ENCODE assay signal across 18 mouse cellular contexts in the genomic region with DNA sequence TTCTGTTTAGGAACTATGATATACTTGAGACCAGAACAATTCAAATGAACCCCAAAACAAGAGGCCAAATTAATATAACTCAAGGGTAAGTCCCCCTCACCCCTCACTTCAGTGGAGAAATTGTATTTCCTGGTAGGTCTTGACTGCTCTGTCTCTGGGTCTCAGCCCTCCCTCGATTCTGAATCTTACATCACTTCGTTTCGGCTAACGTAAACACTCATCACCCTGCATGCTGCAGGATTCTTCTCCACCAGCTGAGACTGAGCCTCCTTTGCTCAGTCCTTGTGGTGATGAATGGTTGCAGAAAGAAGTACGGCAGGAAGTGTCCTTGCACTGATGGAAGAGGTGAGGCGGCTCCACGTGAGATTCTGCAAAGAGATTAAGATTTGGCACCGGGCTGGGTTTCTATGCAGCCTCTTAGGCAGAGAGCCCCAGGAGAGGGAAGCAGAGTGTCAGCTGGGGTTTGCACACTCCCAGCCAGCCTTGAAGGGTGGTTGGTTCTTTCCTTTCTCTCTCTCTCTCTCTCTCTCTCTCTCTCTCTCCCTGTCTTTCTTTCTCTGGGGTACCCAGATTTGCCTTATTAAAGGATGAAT.
DNase-seq lines count a peak whose midpoint lies in the region; ATAC-seq and TF ChIP-seq lines count a peak whose summit lies in the region.
"Had no signal": no experiment of that assay in that cellular context is flagged by ENCODE, and none has a peak within 500 bp of the region (broad histone marks: within the 10 kb centered on the region; RNA-seq: fewer than 3 reads in every experiment).

No protein-coding gene starts in this region.

- no peak overlapping the region for H3K9ac ChIP-seq in embryonic facial prominence, embryonic 14.5 days (ENCODE audit: low read depth, low read length)
- no peak overlapping the region for H3K9ac ChIP-seq in hindbrain, postnatal 0 days (replicated peaks; ENCODE audit: low read length)
- H3K9ac ChIP-seq in hindbrain, embryonic 14.5 days, result no peak overlapping the region
- H3K9ac ChIP-seq: forebrain, embryonic 13.5 days; liver, embryonic 14.5 days had no signal

- no peaks in the 10 kb centered on the region for H3K36me3 ChIP-seq in embryonic facial prominence, embryonic 14.5 days (ENCODE audit: control insufficient read depth, insufficient read depth, low read length)
- H3K36me3 ChIP-seq in embryonic facial prominence, embryonic 10.5 days (replicated peaks), result no peaks in the 10 kb centered on the region
- H3K36me3 ChIP-seq in hindbrain, postnatal 0 days (ENCODE audit: insufficient read depth, low read length), result no peaks in the 10 kb centered on the region
- H3K36me3 ChIP-seq in hindbrain, embryonic 14.5 days (replicated peaks; ENCODE audit: control insufficient read depth, insufficient read depth), result no peaks in the 10 kb centered on the region

- peak; percentile 4; the same call in 1 of the 2 replicates for TF ChIP-seq CTCF in hindbrain, postnatal 0 days (IDR thresholded peaks at IDR 0.05; ENCODE audit: low read depth)

- peak; percentile 59 for DNase-seq in embryonic facial prominence, embryonic 14.5 days (ENCODE audit: low spot score)
- DNase-seq in embryonic facial prominence, embryonic 10.5 days (ENCODE audit: low spot score), result no peak
- peak; percentile 45 for DNase-seq in hindbrain, postnatal 0 days (ENCODE audit: low spot score)
- DNase-seq in hindbrain, embryonic 14.5 days (ENCODE audit: low spot score), result no peak
- peak; percentile 15 for DNase-seq in brain, adult 2 months (ENCODE audit: low read depth, low spot score)
- DNase-seq in lung, postnatal 10 days, result peak; percentile 12
- no peak for DNase-seq in layer of hippocampus, postnatal 25 days (ENCODE audit: extremely low spot score in 1 of 2, low spot score in 1 of 2)
- no peak for DNase-seq in Muller cell, postnatal 12 days (ENCODE audit: inconsistent ontology term)
- DNase-seq: cerebellum, adult 18-20 months; heart, postnatal 36 days; kidney, adult 2 months; kidney, postnatal 4 days; right cerebral cortex, adult 18-20 months; spleen, adult 18-20 months had no signal

- peak; percentile 60; the same call in 1 of the 2 replicates for ATAC-seq in embryonic facial prominence, embryonic 14.5 days (ENCODE audit: low read depth)
- no peak for ATAC-seq in hindbrain, postnatal 0 days
- ATAC-seq in hindbrain, embryonic 14.5 days (ENCODE audit: low FRiP score), result no peak
- ATAC-seq: forebrain, embryonic 13.5 days; Patski had no signal

- H3K27ac ChIP-seq in embryonic facial prominence, embryonic 14.5 days (replicated peaks; ENCODE audit: low read depth, low read length), result 0 out of 2 replicates have a peak overlapping the region, but pooled peaks have one; percentile 10
- H3K27ac ChIP-seq in embryonic facial prominence, embryonic 10.5 days (replicated peaks), result no peak overlapping the region
- H3K27ac ChIP-seq in hindbrain, postnatal 0 days, result no peak overlapping the region
- H3K27ac ChIP-seq in hindbrain, embryonic 14.5 days, result no peak overlapping the region
- H3K27ac ChIP-seq: forebrain, embryonic 13.5 days; liver, embryonic 14.5 days had no signal

- no peaks in the 10 kb centered on the region for H3K9me3 ChIP-seq in embryonic facial prominence, embryonic 14.5 days (ENCODE audit: control insufficient read depth, low read length)
- no peaks in the 10 kb centered on the region for H3K9me3 ChIP-seq in embryonic facial prominence, embryonic 10.5 days
- no peaks in the 10 kb centered on the region for H3K9me3 ChIP-seq in hindbrain, postnatal 0 days (ENCODE audit: low read length)
- H3K9me3 ChIP-seq in hindbrain, embryonic 14.5 days (ENCODE audit: control insufficient read depth, low read length), result no peaks in the 10 kb centered on the region
- H3K9me3 ChIP-seq: forebrain, embryonic 13.5 days; megakaryocyte, embryonic 14.5 days had no signal

- H3K4me3 ChIP-seq in embryonic facial prominence, embryonic 14.5 days (ENCODE audit: low read depth, low read length), result no peak overlapping the region
- no peak overlapping the region for H3K4me3 ChIP-seq in embryonic facial prominence, embryonic 10.5 days
- H3K4me3 ChIP-seq in hindbrain, postnatal 0 days (ENCODE audit: low read length), result no peak overlapping the region
- no peak overlapping the region for H3K4me3 ChIP-seq in hindbrain, embryonic 14.5 days (replicated peaks; ENCODE audit: low read length)
- H3K4me3 ChIP-seq: forebrain, embryonic 13.5 days; megakaryocyte, embryonic 14.5 days had no signal

- H3K4me1 ChIP-seq in embryonic facial prominence, embryonic 14.5 days (ENCODE audit: control insufficient read depth, insufficient read depth, low read length), result peaks cover 8% of the 10 kb centered on the region; the same call in 1 of the 2 replicates
- peaks cover 14% of the 10 kb centered on the region; the same call in 1 of the 2 replicates for H3K4me1 ChIP-seq in embryonic facial prominence, embryonic 10.5 days
- no peaks in the 10 kb centered on the region for H3K4me1 ChIP-seq in hindbrain, postnatal 0 days (ENCODE audit: insufficient read depth, low read length)
- H3K4me1 ChIP-seq in hindbrain, embryonic 14.5 days (replicated peaks; ENCODE audit: control insufficient read depth, insufficient read depth, low read length), result no peaks in the 10 kb centered on the region
- H3K4me1 ChIP-seq: forebrain, embryonic 13.5 days; megakaryocyte, embryonic 14.5 days had no signal

- no peak overlapping the region for H3K4me2 ChIP-seq in embryonic facial prominence, embryonic 14.5 days (ENCODE audit: low read depth, low read length)
- no peak overlapping the region for H3K4me2 ChIP-seq in hindbrain, postnatal 0 days (ENCODE audit: low read depth, low read length)
- H3K4me2 ChIP-seq in hindbrain, embryonic 14.5 days (replicated peaks), result no peak overlapping the region
- H3K4me2 ChIP-seq: forebrain, embryonic 13.5 days had no signal

- H3K27me3 ChIP-seq in embryonic facial prominence, embryonic 14.5 days (replicated peaks; ENCODE audit: control insufficient read depth, insufficient read depth, low read length), result no peaks in the 10 kb centered on the region
- H3K27me3 ChIP-seq in embryonic facial prominence, embryonic 10.5 days (replicated peaks; ENCODE audit: low read depth, poor library complexity, severe bottlenecking), result no peaks in the 10 kb centered on the region
- no peaks in the 10 kb centered on the region for H3K27me3 ChIP-seq in hindbrain, postnatal 0 days (ENCODE audit: insufficient read depth, low read length)
- H3K27me3 ChIP-seq in hindbrain, embryonic 14.5 days (ENCODE audit: control insufficient read depth, insufficient read depth, low read length), result no peaks in the 10 kb centered on the region
- H3K27me3 ChIP-seq: forebrain, embryonic 13.5 days; megakaryocyte, embryonic 14.5 days; Patski had no signal

- WGBS in embryonic facial prominence, embryonic 14.5 days, result 35% methylated on average over 8 of the region's 8 CpGs
- WGBS in embryonic facial prominence, embryonic 10.5 days, result 53% methylated on average over 8 of the region's 8 CpGs
- WGBS in hindbrain, postnatal 0 days, result 50% methylated on average over 8 of the region's 8 CpGs
- WGBS in hindbrain, embryonic 14.5 days, result 52% methylated on average over 8 of the region's 8 CpGs

Comparison
In these comparisons a context has a peak if more than half of its experiments do, and no peak if none do; other contexts are left out.
1. DNase-seq: peak in embryonic facial prominence, embryonic 14.5 days (single experiment), hindbrain, postnatal 0 days (single experiment), brain, adult 2 months (single experiment) and lung, postnatal 10 days (single experiment); none in embryonic facial prominence, embryonic 10.5 days (single experiment), hindbrain, embryonic 14.5 days (single experiment), layer of hippocampus, postnatal 25 days (0 of 2) and Muller cell, postnatal 12 days (single experiment).